Mouse (Mus musculus) thymus, postnatal 10 days (tissue): ENCODE data around the gene Tbx15.

Experiments
- DNase-seq, 2 experiments: peaks; one replicate each; pipeline ENCODE4 v3.0.0; 2021; ENCODE audit warnings: low spot score in 2 of 2

Tbx15 gene

DNA sequence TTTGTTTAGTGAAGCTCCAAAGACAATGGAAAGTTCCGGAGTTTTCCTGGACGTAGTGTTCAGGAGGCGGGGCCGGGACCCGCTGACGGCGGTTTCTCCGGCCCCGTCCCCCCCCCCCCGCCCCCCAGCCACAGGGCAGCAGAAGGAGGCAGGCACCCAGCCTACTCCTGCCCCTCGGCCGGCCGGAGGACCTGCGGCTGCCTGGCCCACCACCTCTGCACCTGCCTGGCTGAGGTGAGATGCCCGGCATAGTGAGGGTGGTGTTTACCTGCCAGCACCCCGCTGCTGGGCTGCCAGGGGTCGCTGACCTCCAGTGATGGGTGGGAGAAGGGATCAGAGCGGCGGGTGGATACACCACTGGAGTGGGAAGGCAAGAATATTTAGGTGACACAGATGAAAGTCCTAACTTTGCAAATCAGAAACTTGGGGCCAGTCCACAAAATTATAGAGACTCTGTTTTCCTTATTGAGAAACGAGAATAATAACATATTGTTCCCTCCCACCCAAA is at the start of gene Tbx15:
TSS of gene Tbx15 (plus strand) at position 169 of the 508 bp plus-strand sequence.
- DNase-seq: no peak

DNA sequence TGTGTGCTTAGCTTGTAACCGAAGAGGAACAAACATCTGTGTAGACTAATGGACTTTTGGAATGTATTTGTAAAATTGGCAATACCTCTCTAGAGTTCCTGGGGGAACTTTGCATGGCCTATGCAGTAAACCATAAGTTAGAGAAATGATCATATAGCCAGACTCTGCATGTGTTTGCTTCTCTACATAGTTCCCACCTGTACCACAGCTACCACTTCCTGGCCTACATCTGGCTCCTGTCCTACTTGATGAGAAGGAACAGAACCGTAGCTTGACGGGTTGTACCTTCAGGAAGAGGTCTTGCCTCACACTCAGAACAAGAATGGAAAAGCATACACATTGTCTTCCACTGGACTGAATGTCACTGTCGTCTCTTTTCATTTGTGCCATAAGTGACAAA is 46.6 kb upstream of the Tbx15 start:
- peak; percentile 42 to 49 for DNase-seq

DNA sequence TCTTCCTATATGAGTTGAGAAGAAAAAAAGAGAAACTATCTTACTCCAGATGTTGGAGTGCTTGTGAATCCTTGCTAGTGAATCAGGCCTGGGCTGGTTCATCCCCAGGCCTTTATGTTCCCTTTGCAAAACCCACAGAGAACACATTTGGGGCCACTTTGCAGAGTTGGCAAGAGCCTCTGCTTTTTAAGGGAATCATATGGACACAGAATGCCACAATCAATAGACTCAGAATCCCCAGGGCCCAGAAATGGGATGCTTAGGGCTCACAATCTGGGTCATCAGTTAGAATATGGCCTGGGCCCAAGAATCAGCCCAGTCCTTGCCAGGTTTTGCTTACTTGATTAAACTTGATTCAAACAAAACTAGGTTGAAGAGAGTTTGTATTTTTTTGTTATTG is 36.9 kb upstream of the Tbx15 start:
- no peak for DNase-seq

DNA sequence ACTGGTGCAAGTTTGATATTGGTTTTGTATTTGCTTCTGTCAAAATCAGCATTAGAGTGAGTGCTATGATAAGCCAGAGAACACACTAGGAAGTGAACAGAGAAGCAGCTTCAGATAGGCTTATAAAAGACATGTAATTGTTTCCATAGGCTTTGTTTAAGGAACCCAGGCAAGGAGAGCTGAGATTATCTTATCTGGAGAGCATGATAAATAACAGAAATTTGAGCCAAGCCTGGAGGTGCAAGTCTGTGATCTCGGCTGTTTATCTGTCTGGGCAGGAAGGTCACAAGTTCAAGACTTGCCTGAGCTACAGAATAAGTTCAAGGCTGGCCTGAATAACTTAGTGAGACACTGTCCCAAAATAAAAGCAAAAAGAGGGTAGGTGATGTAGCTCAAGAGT is 31.8 kb upstream of the Tbx15 start:
- DNase-seq: no peak

DNA sequence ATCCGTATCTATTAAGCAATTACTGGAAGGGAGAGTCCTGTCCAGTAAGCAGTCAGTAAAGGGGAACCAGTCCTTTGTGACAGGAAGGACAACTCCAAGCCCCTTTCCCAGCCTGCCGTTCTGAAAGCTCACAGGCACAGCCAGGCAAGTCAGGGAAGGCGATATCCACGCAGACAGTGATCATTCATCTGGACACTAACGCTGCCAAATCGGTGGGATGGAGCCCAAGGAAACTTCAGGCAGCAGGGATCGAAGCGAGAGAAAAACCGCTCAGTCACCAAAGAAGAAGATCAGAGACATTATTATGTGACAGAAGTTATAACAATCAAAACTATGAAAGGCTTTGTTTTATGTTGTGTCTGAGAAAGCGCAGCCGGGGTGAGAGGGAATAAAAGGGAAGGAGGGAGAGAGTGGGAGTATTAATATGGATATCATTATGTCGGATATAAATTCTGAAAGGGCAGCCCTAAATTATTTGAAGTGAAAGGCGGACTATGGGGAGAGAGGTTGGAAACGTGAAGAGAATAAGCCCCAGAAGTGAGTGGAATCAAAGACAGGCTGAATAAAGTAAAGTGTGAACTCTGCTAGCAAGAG is 29.0 kb upstream of the Tbx15 start:
- no peak for DNase-seq

DNA sequence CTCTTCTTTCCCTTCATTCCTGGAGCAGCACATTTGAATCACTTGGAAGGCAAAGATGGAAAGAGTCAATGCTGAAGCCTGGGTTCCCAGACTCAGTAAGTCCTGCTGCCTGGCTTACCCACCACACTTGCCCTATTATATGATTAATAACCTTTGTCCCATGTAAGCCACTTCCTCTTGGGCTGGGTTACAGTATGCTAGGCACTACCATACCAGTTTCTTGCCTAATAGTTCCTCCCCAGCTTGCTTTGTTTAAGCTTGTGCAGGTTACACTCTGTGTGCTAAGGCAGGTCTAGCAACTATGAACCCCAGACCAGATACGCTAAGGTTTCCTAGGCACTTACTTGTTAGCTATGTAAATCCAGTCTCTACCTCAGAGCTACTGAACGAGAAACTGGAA is 12.4 kb upstream of the Tbx15 start:
- DNase-seq: no peak

DNA sequence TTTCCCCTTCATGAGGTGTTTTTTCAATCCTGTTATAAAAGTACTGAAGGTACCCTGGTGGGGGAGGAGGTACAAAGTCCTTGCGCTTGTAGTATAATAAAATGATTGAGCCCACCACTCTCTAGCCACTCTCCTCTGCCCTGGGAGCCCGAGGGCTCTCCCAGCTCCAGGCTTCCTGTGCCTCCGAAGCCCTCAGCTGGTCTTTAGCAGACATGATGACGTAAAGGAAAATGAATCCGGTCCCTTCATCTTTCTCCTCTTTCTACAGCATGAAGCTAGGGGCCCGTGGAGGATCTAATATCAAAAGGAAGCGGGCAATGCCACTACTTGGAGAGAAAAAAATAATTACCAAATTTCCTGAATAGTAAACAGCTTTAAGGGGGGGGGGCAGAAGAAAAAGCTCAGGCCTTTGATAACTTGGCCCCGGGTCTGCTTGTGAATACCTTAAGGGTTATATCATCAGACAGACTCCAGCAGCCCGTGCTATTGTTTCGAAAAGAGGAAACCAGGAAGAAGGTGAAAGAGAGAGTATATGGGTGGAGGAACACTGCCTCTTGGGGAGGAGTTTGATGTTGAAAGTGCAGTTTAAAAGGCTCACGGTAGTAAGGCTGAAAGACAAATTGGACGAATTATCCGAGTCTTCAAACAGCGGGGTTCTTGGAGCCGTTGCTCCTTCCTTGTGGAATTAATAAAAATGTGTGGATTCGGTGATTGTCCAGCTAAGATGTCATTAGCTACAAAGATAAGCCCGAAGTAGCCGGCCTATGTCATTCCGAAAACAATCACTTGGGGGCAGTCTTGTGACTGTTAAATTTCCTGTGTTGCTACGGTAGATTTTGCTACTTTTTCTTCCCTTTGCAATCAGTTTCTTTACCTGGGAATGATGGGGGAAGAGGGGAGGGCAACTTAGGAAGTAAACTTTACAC is 6.5 kb upstream of the Tbx15 start:
- DNase-seq: peak in 1 of 2 experiments; percentile 55

DNA sequence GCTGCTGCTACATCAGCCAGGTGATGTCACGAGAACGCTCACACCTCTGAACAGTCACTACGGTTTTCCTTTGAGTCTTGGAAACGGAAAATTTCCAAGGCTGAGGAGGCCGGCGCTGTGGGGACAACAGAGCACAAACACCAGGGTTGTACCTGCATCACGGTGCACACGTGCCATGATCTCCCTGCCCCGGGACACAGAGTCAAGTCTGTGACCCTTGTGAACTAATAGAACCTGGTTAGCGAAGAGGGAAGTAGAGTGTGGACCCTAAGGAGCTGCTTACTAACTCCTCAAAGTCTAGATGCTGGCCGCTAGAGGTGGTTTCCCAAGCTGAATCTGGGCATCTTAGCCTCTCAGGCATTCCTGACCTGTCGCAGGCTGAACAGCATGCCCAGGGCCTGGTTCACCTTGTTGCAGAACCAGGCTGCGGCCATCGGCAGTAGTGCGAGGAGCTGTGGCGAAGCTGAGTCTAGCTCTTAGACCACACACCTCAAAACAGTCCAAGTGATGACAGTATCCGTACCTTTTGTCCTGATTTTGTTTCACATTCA is 5.8 kb upstream of the Tbx15 start:
- DNase-seq: no peak

DNA sequence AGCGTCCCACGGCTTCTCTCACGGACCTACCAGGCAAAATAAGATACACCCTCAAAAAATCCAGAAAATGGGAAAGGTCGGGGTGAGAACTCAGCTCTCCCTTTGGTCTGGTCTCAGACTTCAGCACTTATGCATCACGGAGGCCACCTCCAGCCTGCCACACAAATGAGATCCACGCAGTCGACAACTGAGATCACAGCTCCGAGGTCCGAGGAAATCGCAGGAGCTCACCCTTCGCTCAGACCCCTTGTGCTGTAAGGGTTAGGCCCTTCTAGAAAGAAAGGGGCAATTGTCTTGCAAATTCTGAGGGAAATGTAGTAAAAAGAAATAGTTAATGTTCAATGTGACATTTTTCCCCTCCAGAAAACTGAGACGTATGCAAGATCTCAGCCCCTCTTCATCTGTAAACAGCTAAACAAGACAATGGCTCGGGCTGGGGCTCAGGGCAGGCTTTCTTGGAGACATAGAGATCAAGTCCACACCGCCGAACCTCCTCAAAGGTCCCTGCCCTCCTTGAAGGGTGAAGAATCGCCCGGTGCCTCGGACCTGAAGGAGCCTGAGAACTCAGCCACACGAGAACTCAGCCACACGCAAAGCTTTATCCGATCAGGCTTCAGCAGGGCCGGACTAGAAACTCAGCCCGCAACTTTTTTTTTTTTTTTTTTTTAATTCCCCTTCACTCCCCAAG is 4.9 kb upstream of the Tbx15 start:
- DNase-seq: no peak

DNA sequence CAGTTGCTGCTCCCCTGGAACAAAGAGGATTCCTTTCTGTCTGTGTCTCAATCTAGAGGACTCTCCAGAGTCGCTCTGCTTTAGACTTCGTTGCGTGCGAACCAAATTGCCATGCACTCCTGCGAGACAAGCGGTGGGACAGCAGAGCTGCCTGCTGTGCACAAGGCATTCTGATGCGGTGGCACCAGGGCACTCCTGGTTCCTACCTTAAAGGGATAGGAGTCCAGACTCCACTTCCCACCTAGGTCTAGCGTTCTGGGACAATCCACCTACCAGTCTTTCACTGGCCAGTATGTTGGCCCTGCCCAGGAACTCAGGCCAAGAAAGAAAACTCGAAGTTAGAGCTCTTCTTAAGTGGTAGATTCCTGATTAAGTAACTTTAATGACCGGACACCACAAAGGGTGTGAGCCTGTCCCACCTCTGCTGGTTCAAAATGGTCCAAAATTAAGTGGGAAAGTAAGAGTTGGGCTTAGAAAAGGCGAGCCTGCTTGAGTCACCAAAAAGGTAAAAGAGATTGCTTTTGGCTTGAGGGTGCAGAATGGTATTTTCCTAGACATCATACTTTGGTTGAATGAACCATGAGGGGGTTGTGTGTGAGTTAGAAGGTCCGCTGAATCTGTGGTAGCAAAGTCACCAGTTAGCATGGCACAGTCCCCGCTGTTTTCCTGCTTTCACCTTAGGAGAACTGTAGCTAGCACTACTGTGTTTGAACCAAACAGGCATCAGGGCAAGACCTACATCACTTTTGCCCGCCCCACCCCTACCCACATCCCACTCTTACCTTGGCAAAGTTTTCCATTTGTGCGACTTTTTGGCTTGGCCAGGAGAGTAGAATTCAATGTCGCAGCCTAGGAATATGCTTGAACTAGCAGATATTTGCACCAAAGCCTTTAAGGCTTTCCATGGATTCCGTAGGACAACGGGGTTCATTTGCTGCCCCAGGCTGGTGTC is 4.1 kb upstream of the Tbx15 start:
- no peak for DNase-seq

DNA sequence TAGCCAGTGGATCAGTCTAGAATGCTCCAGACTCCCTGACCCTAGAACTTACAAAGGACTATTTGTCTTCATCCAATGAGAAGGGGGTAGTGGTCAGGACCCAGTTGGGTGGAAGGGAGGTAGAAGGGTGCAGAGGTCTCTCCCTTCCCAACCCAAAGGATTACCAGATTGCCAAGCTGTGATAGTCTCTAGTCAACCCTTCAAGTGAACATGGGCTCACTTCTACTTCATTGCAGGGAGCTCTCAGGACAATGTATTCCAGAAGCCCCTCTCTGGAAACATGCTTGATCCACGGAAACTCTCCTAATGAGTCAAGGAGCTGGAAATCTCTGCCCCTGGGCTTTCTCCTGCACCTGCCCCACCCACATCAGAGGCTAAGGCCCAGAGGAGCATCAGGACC is 1.5 kb upstream of the Tbx15 start:
- no peak for DNase-seq

DNA sequence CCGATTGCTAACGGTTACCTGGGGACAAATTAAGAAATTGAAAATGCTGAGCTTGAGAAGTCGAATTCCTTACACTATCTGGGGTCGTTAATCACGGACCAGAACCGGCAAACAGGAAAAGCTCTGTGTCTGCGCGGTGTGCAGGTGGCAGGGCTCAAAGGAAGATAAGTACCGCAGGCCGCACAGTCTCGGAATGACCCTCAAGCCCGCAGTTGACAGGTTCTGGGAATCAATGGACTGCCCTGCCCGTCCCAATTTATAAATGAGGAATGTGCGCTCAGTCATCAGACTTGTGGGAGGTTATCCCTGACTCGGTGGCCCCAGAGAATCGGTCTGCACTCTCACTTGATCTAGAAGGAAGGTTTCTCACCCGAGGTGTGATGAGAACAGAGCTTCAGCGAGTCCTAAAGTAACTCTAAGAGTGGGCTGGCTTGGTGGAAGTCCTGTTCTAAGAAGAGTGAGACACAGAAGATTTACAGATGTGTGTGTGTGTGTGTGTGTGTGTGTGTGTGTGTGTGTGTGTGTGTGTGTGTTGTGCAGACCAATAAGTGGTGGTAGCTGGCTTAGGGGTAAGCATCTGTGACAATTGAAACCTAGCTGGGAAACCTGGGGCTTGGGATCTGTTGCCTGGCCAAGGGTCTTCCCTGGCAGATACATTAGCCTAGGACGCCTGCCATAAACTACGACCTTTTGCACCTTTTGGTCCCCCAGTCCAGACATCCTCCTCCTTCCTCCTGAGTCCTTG is 708 bp upstream of the Tbx15 start:
- DNase-seq: no peak

DNA sequence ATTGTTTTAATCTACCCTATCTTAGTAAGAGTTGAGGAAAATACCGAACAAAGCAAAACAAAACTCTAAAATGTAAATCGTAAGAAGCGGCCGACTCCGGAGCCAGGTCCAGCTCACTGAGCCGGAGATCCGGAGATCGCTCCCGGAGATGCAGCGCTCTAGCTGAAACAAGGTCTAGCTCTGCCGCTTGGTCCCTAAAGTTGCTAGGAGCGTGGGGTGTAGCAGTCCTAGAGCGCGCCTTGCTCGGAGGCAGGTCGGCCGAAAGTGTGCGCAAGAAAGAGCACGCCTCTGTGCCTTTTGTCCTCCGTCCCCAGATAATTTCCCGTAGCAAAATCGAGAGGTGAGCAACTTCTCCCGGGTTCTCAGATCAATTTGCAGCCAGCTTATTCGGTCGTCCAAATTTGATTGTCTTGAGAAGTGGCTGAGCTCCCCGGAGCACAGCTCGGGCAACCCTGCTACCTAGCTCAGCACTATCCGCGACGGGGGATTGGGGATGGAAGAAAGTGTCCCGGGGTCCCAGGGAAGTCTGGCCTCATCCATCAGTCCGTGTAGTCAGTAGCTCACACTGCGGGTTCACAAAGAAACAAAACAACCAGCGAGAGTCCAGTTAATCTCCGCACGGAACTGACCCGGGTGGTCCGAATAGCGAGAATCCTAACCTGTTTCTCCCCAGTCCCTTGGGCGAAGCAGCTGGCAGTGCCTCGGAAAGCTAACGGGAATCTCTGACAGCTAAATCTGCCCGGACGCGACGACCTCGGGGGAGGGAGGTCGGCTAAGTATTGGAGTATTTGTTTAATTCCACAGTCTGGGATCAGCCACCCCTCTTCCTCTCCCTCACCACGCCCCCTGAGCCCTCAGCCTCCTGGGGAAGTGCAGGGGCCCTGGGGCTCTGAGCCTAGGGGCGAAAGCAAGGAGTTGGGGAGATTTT is 894 bp downstream of the Tbx15 start:
- DNase-seq: no peak

DNA sequence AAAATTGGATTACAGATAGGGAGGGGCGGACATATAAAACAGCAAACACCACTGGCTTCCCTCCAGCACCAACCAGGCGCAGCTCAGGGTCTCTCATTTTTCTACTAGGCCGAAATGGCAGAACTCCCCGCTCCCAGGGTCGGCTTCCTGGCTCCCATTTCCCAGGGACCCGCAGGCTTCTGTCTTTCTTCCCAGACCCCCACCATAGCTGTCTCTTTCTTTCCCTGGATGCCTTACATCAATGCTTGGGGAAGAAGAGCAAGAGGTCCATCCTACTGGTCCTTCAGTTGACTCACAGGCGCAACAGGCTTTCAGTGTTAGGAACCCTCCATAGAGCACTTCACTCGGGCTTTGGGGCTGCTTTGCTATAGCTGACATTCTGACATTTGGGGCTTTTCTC is 2.3 kb downstream of the Tbx15 start:
- no peak for DNase-seq

DNA sequence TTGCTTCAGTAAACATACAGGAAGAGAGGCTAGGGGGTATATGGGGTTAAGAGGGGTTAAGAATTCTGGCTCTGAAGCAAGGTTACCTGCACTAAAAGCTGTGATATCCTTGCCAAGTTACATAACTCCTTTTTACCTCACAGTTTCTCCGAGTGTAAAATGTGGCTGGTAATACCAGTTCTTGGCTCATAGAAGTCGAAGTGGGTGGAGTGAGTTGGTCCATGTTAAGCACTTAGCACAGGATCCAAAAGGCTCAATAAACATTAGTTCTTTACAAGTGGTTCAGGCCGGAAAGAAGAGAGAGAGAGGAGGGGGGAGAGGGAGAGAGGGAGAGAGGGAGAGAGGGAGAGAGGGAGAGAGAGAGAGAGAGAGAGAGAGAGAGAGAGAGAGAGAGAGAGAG is 5.2 kb downstream of the Tbx15 start:
- no peak for DNase-seq

DNA sequence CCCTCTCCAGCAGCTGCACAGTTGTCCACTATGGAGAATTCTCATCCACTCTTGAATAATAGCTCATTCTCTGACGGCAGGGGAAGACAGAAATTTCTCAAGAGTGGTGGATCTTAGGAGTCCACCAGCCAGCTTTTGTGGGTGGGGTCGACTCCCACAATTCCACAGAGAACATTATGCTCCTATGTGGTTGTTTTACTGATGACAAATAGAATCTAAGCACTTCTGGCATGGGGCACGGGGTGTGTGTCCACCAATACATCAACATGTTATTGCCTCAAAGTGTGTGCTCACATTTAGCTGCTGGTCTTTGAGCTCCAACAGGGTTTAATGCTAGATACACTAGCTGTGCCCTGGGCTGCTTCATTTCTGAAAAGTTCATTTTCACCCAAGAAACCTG is 6.4 kb downstream of the Tbx15 start:
- DNase-seq: no peak

DNA sequence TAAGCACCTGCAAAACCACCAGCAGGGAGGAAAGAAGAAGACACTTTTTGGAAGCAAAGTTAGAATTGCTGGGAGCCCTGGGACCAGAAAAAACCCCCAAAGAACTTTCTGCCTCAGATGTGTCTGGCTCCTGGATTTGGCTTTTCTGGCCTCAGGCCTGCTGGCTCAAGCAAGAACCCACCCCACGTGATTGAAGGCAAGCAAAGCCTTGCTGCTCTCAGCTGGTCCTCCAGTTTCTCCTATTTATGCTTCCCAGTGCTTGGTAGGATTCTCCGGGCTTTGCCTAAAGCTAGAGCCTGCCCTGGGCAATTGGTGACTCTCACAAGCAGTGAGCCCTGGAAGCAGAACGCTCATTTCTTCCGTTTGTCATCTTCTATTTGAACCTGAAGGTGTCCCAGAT is 7.4 kb downstream of the Tbx15 start:
- DNase-seq: no peak

DNA sequence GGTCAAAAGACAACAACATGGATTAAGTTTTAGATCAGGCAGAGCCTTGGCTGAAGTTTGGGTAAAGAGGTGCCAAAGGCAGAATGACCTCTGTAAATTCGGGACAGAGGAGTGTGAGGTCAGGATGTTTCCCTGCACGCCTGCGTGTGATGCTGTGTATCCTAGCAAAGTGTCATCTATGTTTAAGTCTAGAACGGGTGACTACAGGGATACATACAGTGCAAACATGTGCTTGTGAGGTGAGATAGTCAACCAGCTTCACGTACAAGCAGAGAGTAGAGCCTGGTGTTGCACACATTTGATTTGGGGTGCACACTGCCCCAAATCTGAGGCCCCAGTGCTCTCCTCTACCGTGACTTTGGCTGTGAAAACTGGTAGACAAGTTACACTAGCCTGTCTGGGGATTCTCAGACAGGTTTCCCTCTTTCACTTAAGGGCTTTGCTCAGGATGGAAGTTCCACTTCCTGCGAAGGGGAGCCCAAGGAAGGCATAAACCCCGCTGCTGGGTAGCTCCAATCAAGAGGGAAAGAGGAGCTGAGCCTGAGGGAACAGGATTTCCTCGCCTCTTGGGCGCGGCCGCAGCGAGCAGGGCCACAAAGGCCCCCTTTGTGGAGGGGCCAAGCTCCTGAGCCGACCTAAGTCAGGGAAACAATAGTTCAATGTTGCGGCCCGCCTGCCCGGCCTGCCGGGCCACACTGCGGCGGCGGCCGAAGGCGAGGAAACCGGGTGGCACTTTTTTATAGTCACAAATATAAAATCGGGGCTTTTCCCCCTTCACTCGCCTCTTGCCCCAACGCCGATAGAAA is 8.0 kb downstream of the Tbx15 start:
- DNase-seq: no peak
